Mouse (Mus musculus) left cerebral cortex, postnatal 4 days (tissue): ENCODE data around the gene Fam168a. TPM values are rescaled to one million over a fixed set of nuclear protein-coding genes. Genes with fewer than 3 reads are reported as not detected.
A peak's percentile ranks its signal among the peaks of the same experiment; 100 is the strongest.
"Not testable (repeated sequence)": the region's sequence is repeated elsewhere in the genome, so short reads cannot be mapped to it uniquely, and the experiment has no call there.

Source experiments
- DNase-seq: peaks from one replicate; pipeline ENCODE4 v3.0.0-alpha.2; 2022
- intact Hi-C: fragments of 180-260 bp; cut with DNase I; formaldehyde crosslinking; loops from one replicate; pipeline ENCODE4 v1.15.1; 2025
- total RNA-seq, 2 experiments: library from RNA; stranded (reverse); gene quantifications; 2 replicates each; pipeline ENCODE4 v1.2.3; 2021

Fam168a gene
- total RNA-seq, 2 experiments from 2014 or later, result 240 to 242 TPM

DNA sequence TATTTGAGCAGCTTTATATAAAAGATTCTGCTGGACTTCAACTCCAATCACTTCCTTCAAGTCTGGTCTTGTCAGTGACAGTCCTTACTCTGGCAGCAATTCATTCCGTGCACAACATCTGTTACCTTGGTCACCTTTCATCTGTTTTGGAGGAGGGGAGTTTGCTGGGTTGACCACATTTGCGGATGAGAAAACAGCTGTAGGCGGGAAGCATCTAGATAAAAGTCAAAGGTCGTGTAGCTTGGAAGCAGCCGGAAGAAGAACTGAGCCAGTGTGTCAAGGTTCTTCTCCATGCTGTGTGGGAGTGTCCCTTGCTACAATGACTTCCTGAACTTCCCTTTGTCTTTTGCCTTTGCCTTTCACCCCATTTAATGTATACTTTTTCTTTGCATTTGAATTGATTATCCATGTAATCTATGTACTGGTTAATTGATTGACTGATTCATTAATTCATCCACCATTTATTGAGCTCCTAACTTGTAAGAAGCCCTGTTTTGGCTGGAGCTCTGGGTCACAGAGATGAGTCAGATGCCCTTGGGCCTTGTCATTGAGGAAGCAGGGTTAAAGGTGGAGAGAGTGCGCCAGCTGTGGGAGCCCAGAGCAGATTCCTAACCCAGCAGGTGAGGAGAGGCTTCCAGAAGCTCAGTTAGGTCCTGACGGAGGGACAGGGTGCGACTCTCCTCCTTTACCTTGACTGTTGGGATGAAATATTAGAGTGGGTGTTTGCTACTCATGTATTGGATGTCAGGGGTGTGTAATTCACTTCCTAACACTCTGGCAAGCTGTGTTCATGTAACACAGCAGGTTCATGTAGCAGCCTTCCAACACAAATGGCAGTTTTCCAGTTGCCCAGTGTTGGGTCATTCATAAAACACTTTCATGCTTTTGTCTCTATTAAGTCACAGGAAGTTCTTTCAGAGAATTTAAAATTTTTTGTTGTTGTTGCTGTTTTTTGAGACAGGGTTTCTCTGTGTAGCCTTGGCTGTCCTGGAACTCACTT, 6.4 kb upstream of the Fam168a start:
- DNase-seq, result no peak
- intact Hi-C loops, result no loop called here

DNA sequence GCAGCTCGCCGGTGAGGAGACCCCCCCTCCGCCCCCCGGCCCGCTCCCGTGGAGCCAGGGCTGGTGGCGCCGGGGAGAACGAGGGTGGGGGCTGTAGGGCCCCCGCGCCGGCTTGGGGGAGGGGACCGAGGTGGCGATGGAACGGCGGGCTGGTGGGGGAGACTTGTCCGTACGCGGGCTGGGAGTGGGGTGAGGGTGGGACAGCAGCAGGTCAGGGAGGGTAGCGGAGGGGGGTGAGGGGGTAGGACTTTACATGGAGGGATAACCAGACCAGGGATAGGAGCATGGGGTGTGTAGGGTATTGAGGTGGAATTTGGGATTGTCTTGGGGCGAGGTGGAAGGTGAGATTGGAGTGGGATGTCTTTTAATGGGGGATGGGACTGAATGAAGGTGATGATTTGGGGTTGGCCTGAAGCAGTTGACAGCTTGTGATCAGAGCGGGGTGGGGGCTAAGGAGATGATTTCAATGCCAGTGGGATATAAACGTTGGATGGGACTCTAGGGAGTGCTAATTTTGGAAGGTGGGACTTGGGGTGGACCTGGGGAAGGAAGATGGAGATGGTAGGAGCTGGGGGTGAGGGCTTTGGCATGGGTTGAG, 547 bp downstream of the Fam168a start:
- intact Hi-C loops, result no loop called here
- DNase-seq, result peak; percentile 10

DNA sequence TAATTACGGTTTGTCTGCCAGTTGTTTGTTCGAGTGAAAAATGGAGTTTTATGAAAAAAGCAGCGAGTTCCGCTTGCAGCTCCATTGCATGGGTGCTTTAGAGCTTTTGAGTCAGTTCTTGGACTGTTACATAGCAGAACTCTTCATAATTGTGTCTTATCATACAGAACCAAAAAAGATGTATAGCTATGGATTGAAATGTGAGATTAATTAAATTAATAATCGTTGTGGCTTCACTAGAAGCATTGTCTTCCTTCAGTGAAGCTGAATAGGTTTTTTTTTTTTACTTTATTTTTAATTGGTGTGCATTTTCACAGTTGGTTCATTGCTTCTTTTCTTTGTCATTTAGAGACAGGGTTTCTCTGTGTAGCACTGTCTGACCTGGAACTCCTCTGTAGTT, 12.3 kb downstream of the Fam168a start:
- no peak for DNase-seq
- intact Hi-C loops, result no loop called here

DNA sequence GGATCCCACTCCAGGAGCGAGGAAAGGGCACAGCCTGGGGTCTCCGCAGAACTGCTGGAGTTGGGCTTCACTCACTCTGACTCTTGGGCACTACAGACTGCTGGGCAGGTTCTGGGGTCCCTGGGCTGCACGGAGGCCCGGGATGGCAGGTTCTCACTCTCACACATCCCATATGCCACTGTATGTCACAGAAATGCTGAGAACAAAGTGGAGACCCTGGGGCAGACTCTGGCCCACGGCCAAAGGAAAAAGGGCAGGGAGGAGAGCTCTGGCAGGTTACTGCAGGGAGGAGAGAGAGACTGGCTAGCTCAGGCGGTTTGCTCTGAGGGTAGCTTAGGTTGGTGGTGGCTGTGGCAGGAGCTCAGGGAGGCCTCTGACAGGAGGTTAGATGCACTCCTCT, 15.8 kb downstream of the Fam168a start:
- intact Hi-C loops, result no loop called here
- peak; percentile 74 for DNase-seq

DNA sequence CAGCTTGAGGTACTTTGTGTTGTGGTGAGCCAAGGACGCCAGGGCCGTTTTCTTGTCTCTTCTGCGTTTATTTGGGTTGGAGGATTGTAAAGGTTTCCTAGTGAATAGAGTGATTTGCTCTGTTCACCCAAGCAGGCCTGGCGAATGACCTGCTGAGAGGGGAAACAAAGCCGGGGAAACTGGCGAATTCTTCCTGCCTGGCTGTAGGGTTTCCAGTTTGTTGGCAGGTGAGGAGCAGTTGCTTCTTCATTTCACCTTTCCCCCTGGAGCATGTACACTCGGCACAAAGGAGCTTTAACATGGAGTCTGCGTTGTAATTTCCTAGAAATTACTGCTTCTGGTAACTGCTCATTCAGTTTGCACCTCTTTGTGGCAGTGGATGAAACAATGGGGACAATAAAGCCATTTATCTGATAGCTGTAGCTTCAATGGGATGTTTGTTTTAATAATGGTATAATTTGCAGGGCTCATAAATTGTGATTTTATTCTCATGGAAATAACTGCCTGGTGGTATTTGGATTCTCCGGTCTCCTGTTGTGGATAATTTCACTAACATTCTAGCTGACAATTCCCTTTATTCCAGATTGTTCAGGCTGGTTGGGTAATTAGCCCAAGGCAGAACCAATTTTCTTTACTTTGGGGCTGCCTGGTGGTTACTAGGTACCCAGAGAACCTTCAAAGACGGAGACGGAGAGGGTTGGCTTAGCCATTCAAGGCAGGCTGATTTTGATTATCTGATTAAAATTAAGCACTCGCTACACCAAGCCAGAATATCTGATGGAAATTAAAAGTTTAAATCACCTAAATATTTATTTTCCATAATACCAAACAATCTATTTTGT, 17.2 kb downstream of the Fam168a start:
- intact Hi-C loops, result no loop called here
- DNase-seq, result no peak

- intact Hi-C loops, result no loop called here
Measured at GRCm38 (mm10) chr7:100727538-100728085, 21.2 kb downstream of the Fam168a start.

GRCm38 (mm10) chr7:100729778-100730177, 23.3 kb downstream of the Fam168a start:
- DNase-seq, result no peak
- intact Hi-C loops, result no loop called here

More at GRCm38 (mm10) chr7:100727538-100728085, 21.2 kb downstream of the Fam168a start:
- no peak for DNase-seq

DNA sequence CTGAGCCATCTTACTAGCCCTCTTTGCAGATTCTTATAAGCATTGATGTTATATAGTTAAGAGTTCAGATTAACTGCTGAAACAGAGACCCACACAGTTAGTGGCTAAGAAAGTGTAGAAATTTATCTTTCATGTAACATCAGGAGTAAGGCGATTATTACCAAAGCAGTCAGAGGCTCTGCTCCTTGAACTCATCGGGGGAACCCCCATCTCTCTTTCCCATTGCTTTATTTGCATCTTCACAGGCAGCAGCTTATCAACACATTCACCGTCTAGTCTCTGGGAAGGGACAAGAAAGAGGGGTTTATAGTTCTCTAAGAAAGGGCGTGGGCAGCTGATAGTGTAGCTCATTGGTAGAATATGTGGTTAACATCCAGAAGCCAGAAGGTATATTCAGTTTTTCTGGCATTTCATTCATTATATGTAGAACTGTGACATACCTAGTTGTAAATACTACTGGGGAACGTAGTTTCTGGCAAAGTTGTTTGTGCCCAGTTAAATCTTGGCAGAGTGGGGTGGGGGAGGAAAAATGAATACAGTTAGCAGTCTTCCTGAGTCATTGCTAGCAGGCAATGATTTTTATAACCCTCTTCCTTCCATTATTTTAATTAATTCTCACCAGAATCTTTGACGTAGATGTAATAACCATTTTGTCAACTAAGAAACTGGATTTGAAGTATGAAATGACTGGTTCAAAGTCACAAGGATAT, 26.1 kb downstream of the Fam168a start:
- intact Hi-C loops, result no loop called here
- DNase-seq, result no peak

DNA sequence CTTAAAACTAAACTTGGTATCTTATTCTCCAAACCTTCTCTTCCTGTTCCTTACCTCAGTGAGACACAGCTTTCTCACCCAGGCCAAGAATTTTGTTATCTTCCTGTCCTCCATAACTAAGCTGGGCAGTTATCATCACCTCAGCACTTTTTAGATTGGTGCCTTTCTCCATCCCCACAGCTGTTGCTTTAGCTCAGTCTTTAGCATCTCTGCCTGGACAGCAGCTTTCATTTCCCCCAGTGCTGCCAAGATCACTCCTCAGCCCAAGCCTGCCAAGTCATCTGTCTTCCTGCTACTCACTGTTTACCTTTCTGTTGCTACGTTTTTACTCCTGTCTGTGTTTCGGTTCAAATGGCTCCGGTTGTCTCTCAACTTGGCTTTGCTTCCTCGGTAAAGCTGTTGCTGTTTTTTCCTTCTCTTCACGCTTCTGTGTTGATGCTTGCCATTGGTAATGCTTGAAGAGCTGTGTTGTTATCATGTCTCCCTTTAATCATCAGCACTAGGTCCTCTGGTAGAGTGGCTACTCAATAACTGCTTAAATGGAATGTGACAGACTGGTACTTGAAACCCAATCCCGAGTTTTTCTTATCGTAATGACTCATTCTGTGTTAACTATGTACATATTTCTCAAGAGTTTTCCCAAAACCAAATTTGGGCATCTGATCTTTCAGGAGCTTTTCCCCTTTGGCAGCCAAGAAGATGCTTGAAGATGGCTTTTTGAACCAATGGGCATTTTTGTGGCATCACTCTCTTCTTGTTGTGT, 26.8 kb downstream of the Fam168a start:
- DNase-seq, result peak; percentile 29
- intact Hi-C loops, result no loop called here

GRCm38 (mm10) chr7:100734201-100734600, 27.8 kb downstream of the Fam168a start:
- DNase-seq, result no peak
- intact Hi-C loops, result no loop called here

- DNase-seq, intact Hi-C loops: not testable (repeated sequence)
Measured at GRCm38 (mm10) chr7:100734905-100735304, 28.5 kb downstream of the Fam168a start.

DNA sequence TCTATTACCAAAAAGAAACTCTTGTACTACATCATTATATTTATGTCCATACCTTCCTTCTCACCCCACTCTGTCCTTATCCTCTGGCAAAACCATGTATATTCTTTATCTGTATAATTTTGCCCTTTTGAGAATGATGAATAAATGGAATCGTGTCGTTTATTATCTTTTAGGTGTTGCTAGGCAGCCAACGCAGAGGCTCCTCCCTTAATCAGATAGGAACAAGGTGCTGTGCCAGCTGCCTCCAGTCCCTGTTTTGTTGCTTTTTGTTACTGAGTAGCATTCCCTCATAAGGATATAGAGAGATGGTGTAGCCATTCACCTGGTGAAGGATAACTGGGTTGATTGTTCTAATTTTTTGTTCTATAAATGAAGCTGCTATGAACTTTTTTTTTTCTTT, 29.7 kb downstream of the Fam168a start:
- DNase-seq, result no peak
- intact Hi-C loops, result no loop called here

GRCm38 (mm10) chr7:100744372-100744771, 37.9 kb downstream of the Fam168a start:
- intact Hi-C loops, result no loop called here
- no peak for DNase-seq

DNA sequence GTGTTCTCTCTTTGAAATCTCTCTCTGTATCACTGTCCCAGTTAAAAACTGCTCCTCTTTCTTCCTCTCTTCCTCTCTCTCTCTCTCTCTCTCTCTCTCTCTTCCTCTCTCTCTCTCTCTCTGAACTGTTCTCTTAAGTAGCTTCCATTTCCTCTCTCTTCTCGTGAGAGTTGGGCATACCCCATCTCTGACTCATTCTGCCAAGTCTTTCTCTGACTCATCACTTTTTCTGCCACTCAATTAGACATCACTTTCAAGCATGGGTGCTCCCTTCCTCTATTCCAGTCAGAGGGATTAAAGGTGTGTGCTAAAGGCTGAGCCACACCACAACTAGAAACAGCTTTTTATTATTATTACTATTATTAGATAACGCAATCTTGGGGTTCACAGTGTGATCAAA, 43.7 kb downstream of the Fam168a start:
- intact Hi-C loops, result no loop called here
- DNase-seq, result no peak

- intact Hi-C loops, result no loop called here
- peak; percentile 65 for DNase-seq
Measured at GRCm38 (mm10) chr7:100758718-100759117, 52.3 kb downstream of the Fam168a start.

DNA sequence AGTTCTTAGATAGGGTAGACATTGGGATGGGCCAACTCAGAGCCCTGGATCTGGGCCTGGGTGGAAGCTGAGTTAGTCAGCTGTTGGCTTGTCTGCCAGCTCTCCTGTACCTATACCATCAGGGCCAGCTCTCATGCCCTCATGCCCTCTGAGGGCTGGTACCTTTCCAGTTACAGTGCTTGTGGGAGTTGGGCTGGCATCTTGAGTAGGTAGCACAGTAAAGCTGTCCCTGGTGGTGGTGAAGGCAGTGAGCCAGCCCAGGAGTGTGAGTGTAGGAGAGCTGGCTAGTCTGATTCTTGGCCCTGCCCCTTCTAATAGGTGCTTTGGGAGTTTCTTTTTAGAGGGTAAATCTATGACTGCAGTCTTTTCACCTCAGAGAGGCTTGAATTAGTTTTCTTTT, 56.3 kb downstream of the Fam168a start:
- intact Hi-C loops, result no loop called here
- DNase-seq, result peak; percentile 10

DNA sequence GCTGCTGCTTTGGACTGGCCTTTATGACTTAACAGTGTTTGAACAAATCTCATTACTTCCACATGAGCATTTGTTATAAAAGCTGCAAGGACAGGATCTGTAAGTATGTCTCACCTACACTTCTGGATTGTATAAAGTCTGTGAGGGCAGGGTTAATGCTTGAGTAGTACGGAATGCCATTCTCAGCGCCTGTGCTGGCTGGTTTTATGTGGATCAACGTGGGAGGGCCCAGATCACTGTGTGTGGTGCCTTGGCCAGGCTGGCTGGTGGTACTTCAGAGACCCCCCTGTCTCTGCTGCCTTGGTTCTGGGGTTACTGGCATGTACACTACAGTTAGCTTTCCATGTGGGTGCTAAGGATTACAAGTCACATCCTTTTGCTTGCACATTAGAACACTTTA, 61.1 kb downstream of the Fam168a start:
- no peak for DNase-seq
- intact Hi-C loops, result no loop called here

- DNase-seq, result no peak
- intact Hi-C loops, result no loop called here
Measured at GRCm38 (mm10) chr7:100768009-100768408, 61.6 kb downstream of the Fam168a start.

GRCm38 (mm10) chr7:100769534-100770083, 63.2 kb downstream of the Fam168a start:
- intact Hi-C loops, result no loop called here
- DNase-seq, result no peak
